Mouse (Mus musculus): Measurements from ENCODE around the gene Snrk.

Snrk gene

DNA sequence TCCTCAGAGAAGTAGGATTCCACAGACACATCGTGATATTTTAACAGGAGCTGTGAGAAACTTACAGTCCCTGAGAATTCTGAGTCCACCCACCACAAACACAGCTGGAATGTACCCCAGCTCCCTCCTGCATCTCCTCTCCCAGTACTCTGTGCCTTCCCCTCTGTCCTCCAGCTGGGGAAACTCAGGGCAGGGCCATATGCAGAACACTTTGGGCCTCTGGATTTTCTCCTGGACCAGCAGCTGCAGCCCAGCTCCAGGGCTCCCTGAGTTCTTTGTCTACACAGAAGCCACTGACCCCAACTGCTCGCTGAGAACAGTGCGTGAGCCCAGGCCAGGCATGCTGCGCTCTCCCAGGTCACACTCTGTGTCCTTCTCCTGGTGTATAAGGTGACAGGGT is 66.0 kb downstream of the Snrk start:
- no peak for DNase-seq (ENCODE audit: low spot score)

- no peak for DNase-seq (ENCODE audit: low spot score)
Measured at GRCm38 (mm10) chr9:122184329-122184728, 67.3 kb downstream of the Snrk start.

DNA sequence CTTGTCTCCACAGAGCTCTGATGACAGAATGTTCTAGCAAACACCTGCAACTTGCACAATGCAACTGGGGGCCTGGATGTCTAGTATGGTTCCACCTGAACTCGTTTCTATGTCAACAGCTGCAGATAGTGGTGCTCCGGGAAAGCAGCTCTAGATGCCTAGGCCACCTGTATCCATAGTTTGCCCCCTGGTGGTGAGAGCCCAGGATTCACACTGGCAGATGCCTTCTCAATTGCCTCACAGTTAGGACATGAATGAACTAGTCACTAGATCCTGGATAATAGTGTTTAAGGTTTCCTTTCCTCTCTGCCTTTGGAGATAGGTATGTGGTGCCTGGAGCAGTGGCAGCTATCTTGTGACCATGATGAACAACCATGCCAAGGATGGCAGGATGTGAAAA is 68.0 kb downstream of the Snrk start:
- peak; percentile 72 for DNase-seq (ENCODE audit: low spot score)

- no peak for DNase-seq (ENCODE audit: low spot score)
Measured at GRCm38 (mm10) chr9:122185953-122186352, 68.9 kb downstream of the Snrk start.

- no peak for DNase-seq (ENCODE audit: low spot score)
Measured at GRCm38 (mm10) chr9:122186643-122187226, 69.7 kb downstream of the Snrk start.

DNA sequence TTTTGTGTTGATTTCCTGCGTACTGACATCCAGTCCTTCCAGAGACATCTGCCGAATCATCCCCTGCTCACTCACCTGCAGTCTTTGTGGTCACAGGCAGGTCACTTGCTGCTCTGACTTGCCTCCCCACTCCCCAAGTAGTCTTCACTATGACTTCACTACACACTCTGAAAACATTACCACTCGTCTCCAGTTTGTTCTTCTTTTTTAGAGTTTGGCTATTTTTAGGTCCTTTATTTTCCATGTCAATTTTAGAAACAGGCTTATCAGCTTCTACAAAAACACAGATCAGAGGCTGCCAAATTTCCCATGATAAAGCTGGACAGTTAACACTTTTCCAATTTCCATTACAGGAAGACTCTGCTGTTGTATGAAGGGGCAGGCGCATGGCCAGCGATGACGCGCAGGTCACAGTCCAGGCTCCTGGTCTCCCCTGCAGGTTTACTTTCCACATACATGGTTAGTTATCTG is 70.4 kb downstream of the Snrk start:
- no peak for DNase-seq (ENCODE audit: low spot score)

DNA sequence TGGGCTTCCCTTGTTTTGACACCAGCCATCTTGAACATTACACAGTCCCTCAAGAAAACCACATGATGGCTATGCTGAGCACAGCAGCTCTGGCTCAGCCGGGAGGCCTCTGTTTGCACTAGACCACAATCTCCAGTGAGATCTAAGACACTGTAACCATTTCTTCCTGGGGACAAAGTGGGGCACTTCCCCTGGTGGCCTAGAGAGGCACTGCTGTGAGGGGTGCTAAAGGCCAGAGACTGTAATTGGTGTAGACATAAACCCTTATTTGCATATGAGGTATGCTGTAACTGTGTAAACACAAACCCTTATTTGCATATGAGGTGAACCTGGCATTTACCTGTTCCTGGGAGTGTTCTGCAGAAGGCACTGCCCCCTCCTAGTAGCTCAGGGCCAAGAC is 71.7 kb downstream of the Snrk start:
- DNase-seq (ENCODE audit: low spot score) = peak; percentile 88

DNA sequence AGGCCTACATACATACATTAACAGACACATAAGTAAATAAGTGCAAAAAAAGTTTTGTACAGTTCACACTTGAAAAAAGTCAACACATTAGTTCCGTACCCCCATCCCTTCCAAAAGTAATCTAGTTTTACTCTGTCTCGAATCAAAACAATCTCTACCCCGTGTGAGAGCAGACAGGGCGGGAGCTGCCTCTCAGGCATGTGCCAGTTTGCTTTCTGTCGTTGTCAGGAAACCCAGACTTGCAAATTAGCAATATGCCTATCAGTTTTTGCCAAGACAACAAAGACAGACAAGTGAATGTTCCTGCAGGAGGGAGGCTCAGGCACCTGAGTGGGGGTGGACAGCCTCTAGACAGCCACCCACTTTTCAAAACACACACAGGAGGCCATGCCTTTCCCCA is 76.3 kb downstream of the Snrk start:
- DNase-seq (ENCODE audit: low spot score) = no peak

GRCm38 (mm10) chr9:122193823-122194222 is 76.8 kb downstream of the Snrk start:
- DNase-seq (ENCODE audit: low spot score) = peak; percentile 30

DNA sequence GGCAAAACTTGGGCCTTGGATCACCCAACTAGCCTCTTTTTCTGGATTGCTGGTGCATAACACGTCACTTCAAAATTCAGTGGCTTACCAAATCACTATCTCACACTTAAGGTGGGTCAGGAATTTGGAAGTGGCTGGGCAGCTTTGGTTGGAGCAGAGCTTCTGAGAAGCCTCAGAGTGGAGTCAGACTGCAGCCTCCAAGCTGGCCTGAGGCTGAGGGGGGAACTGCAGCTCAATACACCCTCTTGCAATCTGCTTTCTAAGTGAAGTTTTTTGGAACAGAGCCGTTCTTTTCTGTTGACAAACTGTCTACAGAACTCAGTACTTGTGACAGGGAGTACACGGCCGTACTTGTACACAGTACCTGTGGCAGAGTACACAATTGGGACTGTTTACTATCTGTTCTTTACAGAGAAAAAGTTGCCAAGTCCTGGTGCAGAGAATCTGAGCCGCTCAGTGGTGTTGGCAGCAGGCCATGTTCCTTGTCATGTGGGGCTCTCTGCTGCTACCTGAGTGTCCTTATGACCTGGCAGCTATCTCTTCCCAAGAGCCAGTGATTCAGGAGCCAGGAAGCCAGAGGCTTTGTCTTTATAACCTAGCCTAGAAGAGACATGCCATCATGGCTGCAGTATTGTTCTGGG is 78.1 kb downstream of the Snrk start:
- DNase-seq (ENCODE audit: low spot score) = no peak

DNA sequence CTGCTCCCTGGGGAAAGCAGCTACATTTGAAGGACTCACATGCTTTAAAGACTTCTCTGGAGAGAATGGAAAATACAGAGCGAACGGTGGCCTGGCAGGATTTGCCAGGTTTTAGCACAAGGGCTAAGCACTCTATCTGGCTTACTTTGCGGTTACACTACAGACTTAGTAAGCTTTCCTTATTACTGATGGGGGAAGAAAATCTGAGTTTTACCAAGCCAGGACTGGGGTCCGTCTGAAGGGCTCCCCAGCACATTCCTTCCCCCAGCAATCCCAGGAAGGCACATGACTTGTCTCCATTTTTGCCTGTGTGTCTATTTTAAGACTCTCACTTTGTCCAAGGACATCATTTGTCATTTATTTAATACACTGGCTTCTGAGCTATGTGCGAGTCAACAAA is 80.0 kb downstream of the Snrk start:
- DNase-seq (ENCODE audit: low spot score) = no peak

- no peak for DNase-seq (ENCODE audit: low spot score)
Measured at GRCm38 (mm10) chr9:122198621-122199020, 81.6 kb downstream of the Snrk start.

DNA sequence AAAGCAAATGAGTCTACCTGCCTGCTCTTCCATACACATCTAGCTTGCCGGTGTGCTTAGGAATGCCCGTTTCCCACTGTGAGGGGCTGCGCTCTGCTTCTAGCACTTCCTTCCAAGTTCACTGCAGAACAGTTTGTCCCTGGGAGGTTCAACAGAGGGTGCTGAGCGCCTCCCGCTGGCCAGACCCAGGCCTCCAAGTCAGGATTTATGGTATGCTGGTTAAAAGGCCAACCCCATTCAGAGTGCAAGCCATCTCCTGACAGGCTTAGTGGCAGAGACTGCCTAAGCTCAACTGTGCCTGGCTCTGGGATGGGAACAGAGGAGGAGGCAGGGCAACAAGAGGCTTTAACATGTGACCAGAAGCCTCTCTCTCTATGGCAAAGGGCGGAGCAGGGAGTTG is 82.2 kb downstream of the Snrk start:
- DNase-seq (ENCODE audit: low spot score) = peak; percentile 59

GRCm38 (mm10) chr9:122204508-122204907 is 87.4 kb downstream of the Snrk start:
- DNase-seq (ENCODE audit: low spot score) = peak; percentile 48

DNA sequence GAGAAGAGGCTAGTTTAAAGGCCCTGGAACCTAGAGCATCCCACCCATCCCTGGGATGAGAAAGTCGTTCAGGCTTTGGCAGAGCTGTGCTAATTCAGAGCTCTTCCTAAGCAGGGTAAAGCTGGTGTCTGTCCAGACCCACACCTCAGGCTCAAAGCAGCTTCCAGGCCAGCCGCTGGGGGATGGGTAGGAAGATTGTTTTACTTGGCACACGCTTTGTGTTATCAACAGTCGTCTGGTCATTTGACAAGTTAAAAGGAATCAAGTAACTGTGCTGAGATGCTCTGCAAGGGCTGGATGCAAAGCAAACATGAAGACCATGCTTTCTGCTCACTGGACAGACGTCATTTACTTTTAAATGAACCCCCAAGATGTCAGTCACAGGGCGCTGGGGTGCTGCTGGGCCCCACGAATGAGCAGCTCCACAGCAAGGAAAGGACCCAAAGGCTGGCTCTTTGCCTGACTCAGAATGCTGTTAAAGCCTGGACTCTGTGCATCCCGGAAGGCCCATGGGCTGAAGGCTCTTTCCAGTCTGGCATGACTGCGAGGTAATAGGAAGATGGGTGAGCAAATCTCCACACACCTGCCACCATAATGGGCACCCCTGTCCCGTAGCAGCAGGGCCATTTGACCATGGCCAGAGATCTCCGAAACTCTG is 88.6 kb downstream of the Snrk start:
- DNase-seq (ENCODE audit: low spot score) = no peak

- no peak for DNase-seq (ENCODE audit: low spot score)
Measured at GRCm38 (mm10) chr9:122208311-122208710, 91.2 kb downstream of the Snrk start.

DNA sequence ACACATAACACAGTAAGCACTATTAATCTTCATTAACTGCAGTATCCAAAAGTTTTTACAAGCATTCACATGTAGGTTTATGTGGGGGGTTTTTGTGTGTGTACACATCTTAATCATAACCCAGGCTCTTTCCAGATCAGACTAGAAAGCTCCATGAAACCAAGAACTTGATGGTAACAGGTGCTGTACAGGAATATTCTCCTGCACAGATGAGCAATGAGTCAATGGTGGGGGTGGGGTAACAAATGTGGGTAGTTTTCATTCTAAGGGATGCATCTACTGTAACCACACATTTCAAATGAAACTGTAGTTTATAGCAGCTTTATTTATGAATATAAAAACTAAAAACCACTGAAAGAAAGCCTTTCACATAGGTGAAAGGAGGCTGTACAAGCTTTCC is 98.1 kb downstream of the Snrk start:
- DNase-seq (ENCODE audit: low spot score) = no peak

- no peak for DNase-seq (ENCODE audit: low spot score)
Measured at GRCm38 (mm10) chr9:122216945-122217529, 100.0 kb downstream of the Snrk start.
